Mouse (Mus musculus): Measurements from ENCODE around the gene Ppil1. TPM values are rescaled to one million over a fixed set of nuclear protein-coding genes. Genes with fewer than 3 reads are reported as not detected.
"Not testable (repeated sequence)": the region's sequence is repeated elsewhere in the genome, so short reads cannot be mapped to it uniquely, and the experiment has no call there.

Ppil1 gene
- polyA plus RNA-seq, 1 experiment from 2014 or later, result 59.1 TPM

- Histone ChIP-seq H3K27ac (ENCODE audit: low read depth, low read length) (no peak overlapping the region), H3K4me3 (ENCODE audit: low read depth, low read length) (no peak overlapping the region), H3K27me3 (replicated peaks; ENCODE audit: control insufficient read depth, insufficient read depth, low read length) (no peaks in the 10 kb centered on the region), H3K9ac (ENCODE audit: low read depth, low read length) (no peak overlapping the region), H3K4me2 (replicated peaks; ENCODE audit: low read depth) (no peak overlapping the region), H3K4me1 (replicated peaks; ENCODE audit: control insufficient read depth, insufficient read depth, low read length) (peaks cover 4% of the 10 kb centered on the region; the same call in 1 of the 2 replicates), H3K36me3 (ENCODE audit: control insufficient read depth, insufficient read depth) (peaks cover 51% of the 10 kb centered on the region), H3K9me3 (ENCODE audit: control insufficient read depth) (no peaks in the 10 kb centered on the region)
- WGBS, result 73% methylated on average over 2 of the region's 2 CpGs
- ATAC-seq, result no peak
- no peak for TF ChIP-seq CTCF (IDR thresholded peaks at IDR 0.05; ENCODE audit: low read depth)
Measured at GRCm38 (mm10) chr17:29253236-29253635, 10.8 kb downstream of the Ppil1 start.

DNA sequence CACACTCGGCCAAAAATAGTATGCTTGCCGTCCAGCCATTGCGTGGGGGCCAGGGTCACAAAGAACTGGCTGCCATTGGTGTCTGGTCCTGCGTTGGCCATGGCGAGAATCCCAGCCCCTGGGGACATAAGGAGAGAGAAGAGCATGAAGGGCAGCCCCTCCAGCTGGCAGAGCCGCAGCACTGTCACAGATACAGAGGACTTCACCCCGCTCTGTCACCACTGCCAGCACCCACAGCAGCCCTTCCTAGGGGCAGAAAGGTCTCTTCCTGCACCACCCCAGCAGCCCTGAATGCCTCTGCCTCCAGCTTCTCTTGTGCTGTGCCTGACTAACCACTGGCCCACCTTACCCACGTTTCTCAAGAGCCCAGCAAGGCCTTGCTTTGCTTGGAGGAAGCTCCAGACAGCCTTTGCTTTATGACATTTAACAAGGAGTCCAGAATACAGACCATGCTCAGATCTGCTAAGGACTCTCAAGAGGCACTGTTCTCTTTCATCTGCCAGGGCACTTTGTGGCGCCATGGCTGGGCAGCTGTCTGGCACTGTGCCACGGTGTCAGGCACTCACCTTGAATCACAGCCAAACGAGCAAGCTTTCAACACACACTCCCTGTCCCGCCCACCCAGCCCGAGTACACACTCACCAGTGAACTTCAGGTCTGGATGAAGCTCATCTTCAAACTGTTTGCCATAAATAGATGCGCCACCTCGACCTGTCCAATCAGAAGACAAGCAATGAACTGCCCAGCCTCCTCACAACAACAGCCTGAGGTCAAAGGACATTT is 12.2 kb downstream of the Ppil1 start:
- Histone ChIP-seq H3K4me1 (replicated peaks; ENCODE audit: control insufficient read depth, insufficient read depth, low read length) (0 out of 2 replicates have a peak, but pooled peaks cover 4% of the 10 kb centered on the region), H3K4me2 (replicated peaks; ENCODE audit: low read depth) (no peak overlapping the region), H3K9me3 (ENCODE audit: control insufficient read depth) (no peaks in the 10 kb centered on the region), H3K4me3 (ENCODE audit: low read depth, low read length) (no peak overlapping the region), H3K9ac (ENCODE audit: low read depth, low read length) (no peak overlapping the region), H3K27me3 (replicated peaks; ENCODE audit: control insufficient read depth, insufficient read depth, low read length) (no peaks in the 10 kb centered on the region), H3K27ac (ENCODE audit: low read depth, low read length) (peak overlapping the region; percentile 54), H3K36me3 (ENCODE audit: control insufficient read depth, insufficient read depth) (peaks cover 39% of the 10 kb centered on the region)
- ATAC-seq, result peak; percentile 69
- 59% methylated on average over 15 of the region's 15 CpGs for WGBS
- no peak for TF ChIP-seq CTCF (IDR thresholded peaks at IDR 0.05; ENCODE audit: low read depth)

DNA sequence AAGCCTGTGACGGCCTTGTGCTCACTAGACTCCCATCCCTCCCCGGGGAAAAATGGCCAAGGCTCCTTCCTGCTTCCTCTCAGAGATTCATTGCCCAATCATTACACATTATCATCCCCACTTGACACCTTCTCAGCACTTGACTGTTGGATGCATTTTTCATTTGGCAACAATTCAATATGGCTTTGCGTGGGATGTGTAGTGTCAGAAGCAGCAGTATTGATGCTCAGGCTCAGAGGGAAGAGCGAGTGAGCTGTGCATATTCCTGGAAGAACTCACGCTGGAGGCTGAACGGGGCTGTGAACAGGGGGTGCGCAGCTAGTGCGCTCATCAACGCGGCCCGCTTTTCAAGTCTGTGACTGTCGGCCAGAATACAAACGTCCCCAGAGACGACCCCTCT is 13.0 kb downstream of the Ppil1 start:
- not testable (repeated sequence) for H3K9ac ChIP-seq (ENCODE audit: low read depth, low read length); H3K9me3 ChIP-seq (ENCODE audit: control insufficient read depth); H3K4me3 ChIP-seq (ENCODE audit: low read depth, low read length); H3K4me2 ChIP-seq (replicated peaks; ENCODE audit: low read depth); H3K27ac ChIP-seq (ENCODE audit: low read depth, low read length); H3K4me1 ChIP-seq (replicated peaks; ENCODE audit: control insufficient read depth, insufficient read depth, low read length); ATAC-seq; H3K27me3 ChIP-seq (replicated peaks; ENCODE audit: control insufficient read depth, insufficient read depth, low read length)
- H3K36me3 ChIP-seq (ENCODE audit: control insufficient read depth, insufficient read depth), result peaks cover 32% of the 10 kb centered on the region
- 77% methylated on average over 14 of the region's 14 CpGs for WGBS

- H3K4me3 ChIP-seq (ENCODE audit: low read depth, low read length), result no peak overlapping the region
- H3K9me3 ChIP-seq (ENCODE audit: control insufficient read depth), result no peaks in the 10 kb centered on the region
- ATAC-seq, result no peak
- no peak overlapping the region for H3K9ac ChIP-seq (ENCODE audit: low read depth, low read length)
- H3K36me3 ChIP-seq (ENCODE audit: control insufficient read depth, insufficient read depth), result peaks cover 29% of the 10 kb centered on the region; the same call in 1 of the 2 replicates
- TF ChIP-seq CTCF (IDR thresholded peaks at IDR 0.05; ENCODE audit: low read depth), result peak; percentile 65
- no peak overlapping the region for H3K4me2 ChIP-seq (replicated peaks; ENCODE audit: low read depth)
- H3K4me1 ChIP-seq (replicated peaks; ENCODE audit: control insufficient read depth, insufficient read depth, low read length), result 0 out of 2 replicates have a peak, but pooled peaks cover 4% of the 10 kb centered on the region
- 60% methylated on average over 9 of the region's 9 CpGs for WGBS
- no peak overlapping the region for H3K27ac ChIP-seq (ENCODE audit: low read depth, low read length)
- H3K27me3 ChIP-seq (replicated peaks; ENCODE audit: control insufficient read depth, insufficient read depth, low read length), result no peaks in the 10 kb centered on the region
Measured at GRCm38 (mm10) chr17:29249512-29249911, 14.5 kb downstream of the Ppil1 start.

GRCm38 (mm10) chr17:29247881-29248280 is 16.1 kb downstream of the Ppil1 start:
- no peak overlapping the region for H3K4me2 ChIP-seq (replicated peaks; ENCODE audit: low read depth)
- 0 out of 2 replicates have a peak overlapping the region, but pooled peaks have one; percentile 7 for H3K9ac ChIP-seq (ENCODE audit: low read depth, low read length)
- 68% methylated on average over 13 of the region's 13 CpGs for WGBS
- no peak for TF ChIP-seq CTCF (IDR thresholded peaks at IDR 0.05; ENCODE audit: low read depth)
- H3K36me3 ChIP-seq (ENCODE audit: control insufficient read depth, insufficient read depth), result peaks cover 19% of the 10 kb centered on the region; the same call in 1 of the 2 replicates
- no peak overlapping the region for H3K27ac ChIP-seq (ENCODE audit: low read depth, low read length)
- no peak overlapping the region for H3K4me3 ChIP-seq (ENCODE audit: low read depth, low read length)
- no peak for ATAC-seq
- H3K9me3 ChIP-seq (ENCODE audit: control insufficient read depth), result no peaks in the 10 kb centered on the region
- 0 out of 2 replicates have a peak, but pooled peaks cover 4% of the 10 kb centered on the region for H3K4me1 ChIP-seq (replicated peaks; ENCODE audit: control insufficient read depth, insufficient read depth, low read length)
- no peaks in the 10 kb centered on the region for H3K27me3 ChIP-seq (replicated peaks; ENCODE audit: control insufficient read depth, insufficient read depth, low read length)

DNA sequence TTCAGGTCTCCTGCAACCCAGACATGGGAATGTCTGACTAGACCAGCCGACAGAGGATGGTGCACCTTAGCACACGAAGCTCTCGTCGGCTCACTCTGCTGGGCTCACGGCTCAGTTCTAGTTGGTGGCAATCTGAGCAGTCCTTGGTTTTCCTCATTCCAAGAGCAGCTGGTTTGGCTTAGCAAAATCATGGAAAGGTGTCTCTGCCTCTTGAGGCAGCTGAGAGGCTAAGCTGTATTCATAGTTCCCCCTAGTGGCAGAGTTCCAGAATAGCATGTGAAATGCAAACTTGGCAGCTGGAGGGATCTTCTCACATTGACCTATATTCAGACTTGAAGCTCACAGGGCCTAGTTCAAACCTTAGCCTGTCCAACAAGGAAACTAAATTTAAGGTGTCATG is 17.4 kb downstream of the Ppil1 start:
- Histone ChIP-seq H3K9me3 (ENCODE audit: control insufficient read depth) (no peaks in the 10 kb centered on the region), H3K36me3 (ENCODE audit: control insufficient read depth, insufficient read depth) (peaks cover 17% of the 10 kb centered on the region; the same call in 1 of the 2 replicates), H3K27ac (ENCODE audit: low read depth, low read length) (no peak overlapping the region), H3K4me2 (replicated peaks; ENCODE audit: low read depth) (no peak overlapping the region), H3K4me3 (ENCODE audit: low read depth, low read length) (no peak overlapping the region), H3K4me1 (replicated peaks; ENCODE audit: control insufficient read depth, insufficient read depth, low read length) (0 out of 2 replicates have a peak, but pooled peaks cover 3% of the 10 kb centered on the region), H3K9ac (ENCODE audit: low read depth, low read length) (no peak overlapping the region), H3K27me3 (replicated peaks; ENCODE audit: control insufficient read depth, insufficient read depth, low read length) (no peaks in the 10 kb centered on the region)
- peak; percentile 93 for TF ChIP-seq CTCF (IDR thresholded peaks at IDR 0.05; ENCODE audit: low read depth)
- ATAC-seq, result no peak
- WGBS, result 21% methylated on average over 5 of the region's 5 CpGs
